Mouse (Mus musculus) thymus, postnatal 14 days (tissue): ENCODE measurements at regions not wholly inside any gene's neighbourhood (a gene's known extent, or its start where the extent isn't known, plus 50 kb on each side); places are given as distances from the start of the nearest gene placed in this dataset.

Source experiments
- DNase-seq: peaks from one replicate; pipeline ENCODE4 v3.0.0; 2021

DNA sequence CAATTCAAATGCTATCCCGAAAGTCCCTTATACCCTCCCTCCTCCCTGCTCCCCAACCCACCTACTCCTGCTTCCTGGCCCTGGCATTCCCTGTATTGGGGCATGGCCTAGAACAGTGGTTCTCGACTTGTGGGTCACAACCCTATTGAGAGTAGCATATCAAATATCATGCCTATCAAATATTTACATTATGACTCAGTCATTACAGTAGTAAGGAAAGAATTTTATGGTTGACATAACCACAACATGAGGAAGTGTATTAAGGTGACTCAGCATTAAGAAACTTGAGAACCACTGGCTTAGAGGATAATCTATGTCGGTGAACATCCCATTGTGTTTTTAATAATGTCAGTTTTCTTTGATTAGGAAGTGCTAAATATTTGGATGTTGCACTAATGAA, 173.3 kb upstream of the 2610001J05Rik start:
- DNase-seq: no peak

DNA sequence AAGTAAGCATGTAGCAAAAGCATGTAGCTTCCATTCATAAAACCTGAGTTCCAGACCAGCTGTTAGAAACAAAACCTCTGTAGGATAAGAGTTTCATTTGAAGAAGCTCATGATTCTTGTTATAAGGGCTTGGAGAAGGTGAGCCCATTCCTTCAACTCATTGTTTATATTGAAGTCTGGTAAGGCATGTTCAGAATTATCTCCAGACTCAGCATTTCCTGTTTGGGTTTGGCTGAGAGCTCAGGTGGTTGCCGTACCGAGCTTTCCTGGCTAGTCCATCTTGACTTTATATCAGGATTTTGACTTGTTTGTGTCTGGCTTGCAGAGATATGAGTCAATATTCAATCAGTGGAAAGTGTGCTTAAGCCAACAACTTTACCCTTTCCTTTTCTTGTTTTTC, 154.6 kb upstream of the 2610001J05Rik start:
- DNase-seq: no peak

DNA sequence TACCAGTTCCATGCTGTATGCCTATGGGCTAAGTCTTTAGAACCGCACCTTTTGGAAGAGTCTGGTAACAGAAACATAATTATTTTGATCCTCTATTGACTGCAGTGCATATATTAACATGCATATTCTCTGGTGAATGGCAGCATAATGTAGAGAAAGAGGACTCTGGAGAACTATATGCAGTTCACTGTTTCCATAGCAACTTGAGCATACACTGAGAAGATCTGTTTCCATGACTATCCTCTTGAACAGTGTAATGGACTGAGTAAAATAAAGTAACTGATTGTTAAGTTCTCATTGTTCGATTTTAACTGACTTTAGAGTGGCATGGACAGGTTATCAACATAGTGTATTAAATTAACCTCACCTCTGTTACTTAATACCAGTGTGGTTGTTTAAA, 147.6 kb upstream of the 2610001J05Rik start:
- no peak for DNase-seq

DNA sequence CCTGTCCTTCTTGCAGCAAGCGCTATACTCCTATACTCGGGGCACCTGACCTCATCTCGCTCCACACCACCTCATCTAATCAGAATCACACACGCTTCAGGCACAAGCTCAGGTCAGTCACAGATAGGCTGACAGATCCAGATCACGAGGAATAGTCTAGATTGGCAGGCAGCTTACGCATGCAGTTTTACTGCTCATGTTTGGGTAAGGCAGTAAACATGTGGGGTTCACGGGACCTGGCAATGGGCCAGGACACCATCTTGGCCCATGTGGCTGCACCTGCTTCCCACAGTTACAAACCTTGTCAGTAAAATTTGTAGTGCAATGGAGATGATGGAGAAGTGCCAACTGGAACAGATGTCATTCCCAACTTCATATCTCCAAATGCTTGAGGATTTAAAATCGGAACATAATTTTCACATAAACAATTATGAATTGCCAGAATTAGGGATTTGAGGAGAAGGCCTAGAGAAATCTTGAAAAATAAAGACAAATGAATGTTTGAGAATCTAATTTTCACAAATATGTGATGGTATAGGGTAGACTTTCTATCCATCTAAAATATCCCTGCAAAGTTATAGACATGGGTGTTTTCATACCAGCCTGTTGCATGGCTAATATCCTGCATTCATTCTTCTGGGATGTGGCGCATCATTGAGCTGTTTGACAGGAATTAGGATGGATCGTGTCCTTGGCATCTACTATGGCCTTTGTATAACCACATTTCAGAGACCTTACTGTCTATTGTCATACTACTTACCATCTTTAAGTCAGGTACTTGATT, 111.5 kb upstream of the 2610001J05Rik start:
- no peak for DNase-seq

DNA sequence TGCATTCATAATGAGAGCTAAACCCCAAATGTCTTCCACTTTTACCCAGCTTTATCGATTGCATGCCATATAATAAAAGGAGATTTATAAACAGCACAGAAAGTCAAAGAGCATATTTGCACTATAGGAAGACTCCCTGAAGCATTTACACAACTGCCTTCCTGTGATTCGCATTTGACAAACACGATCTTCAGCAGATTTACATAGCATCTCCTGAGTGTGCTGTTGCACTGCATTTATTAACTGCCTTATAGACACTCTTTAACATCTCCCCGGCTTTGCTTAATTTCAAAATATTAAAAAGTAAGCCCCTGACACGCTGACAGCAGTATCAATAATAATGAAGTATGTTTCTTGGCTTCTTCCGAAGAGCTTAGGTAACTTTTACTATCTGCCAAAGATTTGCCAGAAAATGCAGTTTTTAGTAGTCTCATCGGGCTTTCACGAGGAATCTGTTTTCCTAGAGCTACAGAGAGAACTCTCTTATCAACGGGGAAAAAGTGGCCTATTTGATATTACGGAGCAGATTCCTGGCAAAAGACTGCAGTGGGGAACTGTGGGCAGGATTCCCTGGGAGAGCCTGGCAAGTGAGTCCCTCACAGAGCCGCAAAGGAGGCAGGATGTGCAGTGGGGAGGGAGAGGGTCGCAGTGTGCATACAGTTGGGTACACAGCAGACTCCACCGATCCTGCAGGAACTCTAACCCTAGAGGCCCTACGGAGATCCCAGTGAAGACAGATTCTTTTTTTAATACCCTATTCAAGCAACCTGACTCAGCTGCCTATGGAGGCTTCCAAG, 103.6 kb upstream of the 2610001J05Rik start:
- no peak for DNase-seq

DNA sequence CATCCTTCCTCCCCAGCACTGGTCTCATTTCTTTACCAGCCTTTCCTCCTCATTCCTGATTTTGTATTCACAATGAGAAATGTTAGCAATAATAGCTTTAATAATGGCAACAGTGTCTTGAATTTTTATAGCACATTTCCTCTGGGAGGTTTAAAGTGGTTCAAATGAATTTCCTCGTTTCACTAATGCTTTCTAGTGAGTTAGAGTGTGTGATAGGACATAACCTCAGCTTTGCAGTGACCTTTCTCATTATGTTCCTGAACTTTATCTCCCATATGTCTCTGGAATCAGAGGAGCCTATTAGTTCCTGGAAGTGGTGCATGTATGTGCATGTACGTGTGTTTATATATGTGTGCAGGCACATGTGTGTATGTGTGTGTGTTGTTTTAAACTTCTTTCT, 93.2 kb upstream of the 2610001J05Rik start:
- no peak for DNase-seq

DNA sequence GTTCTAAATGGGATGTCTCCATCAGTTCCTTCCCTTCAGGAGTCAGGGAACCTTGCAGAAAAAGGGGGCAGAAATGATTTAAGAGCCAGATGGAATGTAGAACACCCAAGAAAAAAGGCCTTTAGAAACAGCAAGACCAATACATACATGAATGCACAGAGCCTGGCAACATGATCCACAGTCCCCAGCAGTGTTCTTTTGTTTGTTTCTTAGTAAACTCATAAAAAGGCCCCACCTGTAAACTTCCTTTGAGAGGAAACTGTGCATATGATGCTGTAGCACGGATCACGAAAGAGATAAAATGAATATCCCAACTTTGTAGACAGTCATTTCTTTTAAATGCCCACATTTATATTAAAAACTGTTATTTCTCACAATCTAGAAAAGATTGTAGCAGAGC, 92.7 kb upstream of the 2610001J05Rik start:
- DNase-seq: no peak

DNA sequence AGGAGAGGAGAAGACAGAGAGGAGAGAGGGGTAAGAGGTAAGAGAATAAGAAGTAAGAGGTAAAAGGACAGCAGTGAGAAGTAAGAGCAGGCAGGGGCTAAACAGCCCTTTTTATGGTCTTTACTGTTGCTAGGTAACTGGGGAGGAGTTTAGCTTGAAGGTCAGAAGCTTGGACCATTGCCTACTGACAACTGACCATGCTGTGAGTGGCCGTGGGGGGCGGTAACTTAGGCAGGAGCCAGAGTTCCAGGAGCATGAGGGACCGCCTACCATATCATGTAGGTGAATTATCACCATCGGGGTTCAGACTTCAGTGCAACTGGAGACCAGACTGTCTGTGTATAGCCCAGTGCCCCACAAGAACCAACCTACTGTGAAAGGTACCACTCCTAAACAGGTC, 78.3 kb upstream of the 2610001J05Rik start:
- no peak for DNase-seq

DNA sequence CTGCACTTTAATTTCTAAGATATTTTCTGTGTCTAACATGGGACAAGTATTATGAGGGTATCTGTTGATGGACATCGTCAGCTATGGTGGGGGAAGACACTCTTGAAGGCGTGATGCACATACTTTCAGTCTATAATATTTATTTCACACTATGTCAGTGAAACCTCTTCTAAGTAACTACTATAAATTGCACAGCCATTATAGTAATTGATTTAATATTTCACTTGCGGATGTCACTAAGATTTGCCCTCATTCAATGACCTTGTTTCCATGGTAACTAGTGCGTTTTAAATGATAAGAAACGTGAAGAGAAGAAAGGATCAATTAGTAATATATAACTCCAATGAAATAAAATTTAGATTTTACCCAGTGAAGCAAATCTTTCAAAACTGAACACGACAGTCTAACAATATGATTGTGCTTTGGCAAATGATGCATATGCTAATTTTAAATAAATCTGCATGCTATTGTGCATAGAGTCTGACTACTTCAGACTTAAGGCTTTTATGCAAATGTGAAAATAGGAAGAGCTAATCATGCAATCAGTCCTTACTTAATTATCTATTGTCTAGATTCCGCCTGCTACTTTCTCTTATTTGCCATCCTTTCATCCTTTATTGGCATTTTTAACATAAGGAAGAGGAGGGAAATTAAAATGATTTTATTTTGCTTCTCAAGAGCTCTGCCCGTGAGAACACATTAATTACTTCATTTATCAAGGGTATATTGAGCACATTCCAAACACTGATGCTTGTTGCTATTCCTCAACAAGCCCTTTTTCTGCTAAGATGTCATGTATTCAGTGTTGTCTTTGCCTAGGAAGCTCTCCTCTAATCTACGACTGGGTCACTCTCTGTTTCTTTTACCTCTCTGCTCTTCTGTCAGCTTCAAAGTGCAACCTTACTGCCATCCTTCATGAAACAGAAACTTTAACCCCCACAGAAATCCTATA, 49.8 kb upstream of the 2610001J05Rik start:
- DNase-seq: no peak
